Mouse (Mus musculus) G1E (cell line): ENCODE measurements around the gene Nup107.

Experiments
- CTCF ChIP-seq: IDR thresholded peaks from 2 replicates; pipeline ENCODE4 v1.5.1; 2012; ENCODE audit warnings: low read depth, low read length, inconsistent platforms, mixed read lengths
- POLR2AphosphoS5 ChIP-seq: IDR thresholded peaks from 2 replicates; pipeline ENCODE4 v1.6.1; 2012; ENCODE audit warnings: low read depth, low read length, inconsistent platforms; ENCODE audit not compliant: insufficient replicate concordance
- TAL1 ChIP-seq: conservative IDR thresholded peaks from 2 replicates; pipeline ENCODE4 v1.6.1; 2012; ENCODE audit warnings: low read depth, low read length, inconsistent platforms, mixed read lengths

DNA sequence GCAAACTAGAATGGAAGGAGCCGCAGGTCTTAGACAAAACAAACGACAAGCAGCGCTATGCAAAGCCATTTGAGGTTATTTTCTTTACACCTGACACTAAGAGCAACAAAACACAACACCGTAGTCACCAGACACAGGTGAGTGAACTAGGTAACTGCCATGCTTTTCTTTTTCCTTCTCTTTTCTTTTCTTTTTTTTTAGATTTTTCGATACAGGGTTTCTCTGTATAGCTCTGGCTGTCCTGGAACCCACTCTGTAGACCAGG is 25.7 kb downstream of the Nup107 start:
- TF ChIP-seq CTCF: no peak
- TF ChIP-seq POLR2AphosphoS5: no peak
- TF ChIP-seq TAL1: no peak
